Mouse (Mus musculus): ENCODE data around the gene Prdm16. TPM values are rescaled to one million over a fixed set of nuclear protein-coding genes. Genes with fewer than 3 reads are reported as not detected.

Gene Prdm16
- total RNA-seq, 2 experiments from 2014 or later, result 8.2 to 9.6 TPM

DNA sequence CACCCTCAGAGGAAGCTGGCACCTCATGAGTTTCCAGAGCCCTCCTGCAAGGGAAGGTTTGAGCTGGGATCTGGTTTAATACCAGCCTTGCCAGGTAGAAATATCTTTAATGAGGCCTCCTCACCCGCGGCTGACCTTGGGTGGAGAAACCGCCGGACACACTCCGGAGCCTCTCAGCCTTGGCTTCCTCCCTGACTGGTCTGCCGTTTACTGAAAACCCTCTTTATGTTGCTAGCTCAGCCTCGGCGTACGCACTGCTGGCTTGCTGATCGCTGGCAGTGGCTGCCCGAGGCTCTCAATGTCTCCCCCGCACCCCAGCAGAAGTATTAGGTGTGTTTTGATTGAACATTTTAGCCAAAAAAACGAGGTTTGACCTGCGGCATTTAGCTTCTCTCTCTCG is 156.5 kb downstream of the Prdm16 start:
- no peak for DNase-seq (ENCODE audit: extremely low spot score in 1 of 2, low spot score in 2 of 2)
- no peak for TF ChIP-seq CTCF (IDR thresholded peaks at IDR 0.05)
- intact Hi-C loops (cut with DNase I), result no loop called here
- Histone ChIP-seq H3K4me3 (no peak overlapping the region), H3K27ac (no peak overlapping the region)

DNA sequence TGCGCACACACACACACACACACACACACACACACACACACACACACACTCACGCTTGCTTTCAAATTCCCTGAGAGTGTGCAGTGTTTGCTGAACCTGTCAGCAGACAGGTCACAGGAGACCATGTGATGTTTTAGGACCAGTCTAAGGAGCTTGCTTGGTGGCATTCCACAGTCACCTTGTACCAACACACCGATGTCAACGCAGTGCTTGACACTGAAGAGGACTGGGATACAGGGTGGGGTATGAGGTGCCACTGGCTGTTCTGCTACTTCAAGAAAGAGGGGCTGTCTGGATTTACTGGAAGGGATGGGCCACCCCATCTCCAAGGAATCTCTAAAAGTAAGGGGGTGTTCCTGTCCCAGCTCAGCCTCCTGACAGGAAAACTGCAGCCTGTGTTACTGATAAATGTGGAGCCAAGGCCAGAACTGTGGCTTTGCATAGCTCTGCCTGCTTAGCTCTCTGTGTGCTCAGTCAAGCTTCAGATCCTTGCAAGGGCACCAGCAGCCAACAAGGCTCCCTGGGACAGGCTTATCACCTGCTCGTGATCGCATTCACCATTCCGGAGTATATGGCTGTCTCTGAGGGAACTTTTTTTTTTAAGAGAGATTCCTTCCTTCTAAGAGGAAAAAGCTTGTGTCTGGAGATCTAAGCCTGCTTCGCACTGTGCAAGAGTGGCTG is 157.6 kb downstream of the Prdm16 start:
- intact Hi-C loops (cut with DNase I), result no loop called here
- no peak for TF ChIP-seq CTCF (IDR thresholded peaks at IDR 0.05)
- Histone ChIP-seq H3K27ac (no peak overlapping the region), H3K4me3 (no peak overlapping the region)
- no peak for DNase-seq (ENCODE audit: extremely low spot score in 1 of 2, low spot score in 2 of 2)

DNA sequence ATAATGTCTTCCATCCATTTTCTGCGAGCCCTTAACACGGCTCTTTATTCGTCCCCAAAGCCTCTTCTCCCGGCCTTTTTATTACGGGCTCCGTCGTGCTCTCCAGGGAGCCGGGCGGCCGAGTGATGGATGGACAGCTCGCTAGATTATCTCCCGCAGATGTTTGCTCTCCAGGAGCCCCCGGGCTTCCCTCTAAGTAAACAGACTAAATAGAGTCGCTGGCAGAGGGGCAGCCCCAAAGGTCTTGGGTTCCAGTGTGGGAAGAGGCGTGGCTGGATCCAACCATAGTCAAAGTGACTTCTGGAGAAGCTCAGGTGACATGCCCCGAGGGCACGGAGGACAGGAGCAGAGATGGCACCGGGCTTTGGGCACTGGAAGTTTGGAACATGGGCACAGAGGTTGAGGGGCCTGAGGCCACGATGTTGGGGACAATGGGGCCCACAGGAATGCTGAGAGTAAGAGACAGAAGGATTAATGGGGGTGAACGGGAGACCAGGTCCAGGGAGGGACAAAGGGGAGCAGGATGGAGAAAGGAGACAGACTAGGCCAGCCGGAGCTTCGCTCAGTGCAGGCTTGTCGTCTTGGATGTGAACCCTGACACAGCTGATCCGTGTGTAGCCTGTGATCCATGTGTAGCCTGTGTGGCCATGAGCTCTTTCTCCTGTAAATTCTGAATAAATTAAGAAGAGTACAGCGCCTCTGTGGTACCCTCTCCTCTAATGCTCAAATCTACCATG is 162.9 kb downstream of the Prdm16 start:
- Histone ChIP-seq H3K4me3 (no peak overlapping the region), H3K27ac (no peak overlapping the region)
- no peak for TF ChIP-seq CTCF (IDR thresholded peaks at IDR 0.05)
- intact Hi-C loops (cut with DNase I), result no loop called here
- no peak for DNase-seq (ENCODE audit: extremely low spot score in 1 of 2, low spot score in 2 of 2)

DNA sequence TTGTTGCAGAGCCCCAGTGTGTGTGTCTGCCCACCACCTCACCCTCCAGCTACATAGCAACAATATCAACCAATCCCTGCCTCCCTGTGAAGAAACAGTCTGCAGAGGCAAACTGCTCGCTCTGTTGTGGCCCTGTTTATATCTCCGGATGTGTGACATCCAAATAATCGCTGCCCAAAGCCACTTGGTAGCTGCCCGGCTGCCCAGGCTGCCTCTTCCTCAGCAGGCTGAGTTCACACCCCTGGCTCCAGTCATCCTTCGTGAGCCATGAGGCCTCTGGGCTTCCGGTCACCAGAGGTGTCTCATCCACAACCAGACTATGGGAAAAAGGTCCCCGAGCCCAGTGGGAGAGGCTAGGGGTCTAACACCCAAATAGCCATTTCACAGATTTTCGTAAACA is 164.1 kb downstream of the Prdm16 start:
- no peak overlapping the region for H3K4me3 ChIP-seq
- no peak overlapping the region for H3K27ac ChIP-seq
- DNase-seq (ENCODE audit: extremely low spot score in 1 of 2, low spot score in 2 of 2), result no peak
- intact Hi-C loops (cut with DNase I), result no loop called here
- TF ChIP-seq CTCF (IDR thresholded peaks at IDR 0.05), result no peak

DNA sequence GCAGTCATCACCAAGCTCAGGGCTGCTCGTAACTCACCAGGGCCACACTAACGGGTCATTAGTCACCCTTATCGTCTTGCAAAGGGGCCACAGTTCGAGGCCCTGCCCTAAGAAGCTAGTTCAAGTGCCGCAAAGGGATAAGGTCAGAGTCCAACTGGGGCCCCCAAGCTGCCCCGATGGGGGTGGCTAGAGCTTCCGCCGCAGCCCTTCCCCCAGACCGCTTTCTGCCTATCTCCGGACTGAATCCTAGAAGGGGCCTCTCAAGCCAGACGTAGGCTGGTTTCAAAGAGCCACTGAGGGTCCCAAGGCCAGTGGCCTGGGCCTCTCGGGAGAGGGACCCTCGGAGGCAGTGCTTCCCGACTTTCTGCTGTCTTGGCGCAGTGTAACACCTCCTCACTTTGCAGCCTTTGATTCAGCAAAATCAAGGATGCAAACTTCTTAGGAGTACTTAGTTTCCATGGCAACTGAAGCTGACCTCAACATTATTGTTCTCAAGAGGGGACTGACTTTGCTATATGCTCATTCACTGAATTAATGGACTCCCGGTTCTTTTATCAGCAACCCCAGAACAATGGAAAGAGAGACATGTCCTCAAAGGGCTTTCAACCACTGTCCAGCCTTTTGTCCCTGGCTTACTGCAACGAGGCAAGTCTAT is 165.1 kb downstream of the Prdm16 start:
- no peak overlapping the region for H3K27ac ChIP-seq

DNA sequence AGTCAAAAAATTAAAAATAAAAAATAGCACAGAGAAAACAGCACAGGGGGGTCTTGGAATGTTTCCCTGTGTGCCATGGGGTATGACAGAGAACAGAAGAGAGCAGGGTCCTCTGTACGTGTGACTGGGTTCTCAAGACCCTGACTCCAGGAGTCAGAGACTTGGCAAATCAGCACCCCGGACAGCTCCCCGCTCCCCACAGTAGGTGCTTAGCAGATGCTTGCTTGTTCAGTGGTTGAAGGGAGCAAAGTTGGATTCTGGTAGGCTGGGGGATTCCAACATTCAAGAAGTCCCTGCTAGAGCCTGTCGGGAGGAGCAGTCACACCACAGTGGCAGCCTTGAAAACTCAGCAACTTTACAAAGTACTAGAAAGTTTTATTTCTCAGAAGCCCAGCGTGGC is 170.4 kb downstream of the Prdm16 start:
- no peak for TF ChIP-seq CTCF (IDR thresholded peaks at IDR 0.05)
- intact Hi-C loops (cut with DNase I), result no loop called here
- Histone ChIP-seq H3K4me3 (no peak overlapping the region), H3K27ac (no peak overlapping the region)
- no peak for DNase-seq (ENCODE audit: extremely low spot score in 1 of 2, low spot score in 2 of 2)

More for the DNA sequence above, 165.1 kb downstream of the Prdm16 start:
- no peak for DNase-seq (ENCODE audit: extremely low spot score in 1 of 2, low spot score in 2 of 2)
- no peak overlapping the region for H3K4me3 ChIP-seq
- intact Hi-C loops (cut with DNase I), result no loop called here
- no peak for TF ChIP-seq CTCF (IDR thresholded peaks at IDR 0.05)

DNA sequence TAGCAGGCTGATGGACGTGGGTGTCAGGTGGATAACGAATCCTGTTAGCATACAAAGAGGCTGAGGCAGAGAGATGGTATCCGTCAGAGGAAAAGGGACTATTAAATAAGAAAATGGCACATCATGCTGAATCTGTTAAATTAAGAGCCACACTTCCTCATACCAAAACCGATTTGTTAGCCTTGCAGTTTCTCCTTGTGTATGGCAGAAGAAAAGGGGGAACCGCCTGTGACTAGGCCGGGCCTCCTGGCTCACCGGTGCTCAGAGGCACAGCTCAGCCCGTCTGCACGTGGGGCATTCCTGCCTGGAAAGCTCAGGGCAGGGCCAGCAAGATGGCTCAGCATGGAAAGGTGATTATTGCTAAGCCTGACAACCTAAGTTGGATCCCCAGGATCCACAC is 171.6 kb downstream of the Prdm16 start:
- no peak for TF ChIP-seq CTCF (IDR thresholded peaks at IDR 0.05)
- no peak overlapping the region for H3K27ac ChIP-seq
- intact Hi-C loops (cut with DNase I), result no loop called here
- no peak overlapping the region for H3K4me3 ChIP-seq
- no peak for DNase-seq (ENCODE audit: extremely low spot score in 1 of 2, low spot score in 2 of 2)

DNA sequence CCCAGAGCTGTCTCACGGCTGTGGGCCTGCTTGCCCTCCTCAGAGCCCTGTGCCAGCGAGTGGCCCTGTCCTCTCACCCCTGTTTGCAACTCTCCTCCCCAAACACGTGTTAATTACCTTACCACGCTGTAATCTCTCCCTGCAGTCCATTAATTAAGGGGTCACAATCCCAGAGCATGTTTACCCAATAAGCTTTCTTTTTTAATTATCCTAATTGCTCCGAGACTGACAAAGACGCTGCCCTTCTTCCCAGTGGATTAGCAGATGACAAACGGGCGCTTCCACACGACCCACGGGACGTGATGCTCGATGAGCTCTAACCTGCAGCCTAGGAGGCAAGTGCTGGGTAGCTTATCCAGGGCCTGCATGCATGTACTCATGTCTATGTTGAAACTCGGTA is 176.7 kb downstream of the Prdm16 start:
- no peak for TF ChIP-seq CTCF (IDR thresholded peaks at IDR 0.05)
- Histone ChIP-seq H3K4me3 (no peak overlapping the region), H3K27ac (no peak overlapping the region)
- DNase-seq (ENCODE audit: extremely low spot score in 1 of 2, low spot score in 2 of 2), result no peak
- intact Hi-C loops (cut with DNase I), result no loop called here

DNA sequence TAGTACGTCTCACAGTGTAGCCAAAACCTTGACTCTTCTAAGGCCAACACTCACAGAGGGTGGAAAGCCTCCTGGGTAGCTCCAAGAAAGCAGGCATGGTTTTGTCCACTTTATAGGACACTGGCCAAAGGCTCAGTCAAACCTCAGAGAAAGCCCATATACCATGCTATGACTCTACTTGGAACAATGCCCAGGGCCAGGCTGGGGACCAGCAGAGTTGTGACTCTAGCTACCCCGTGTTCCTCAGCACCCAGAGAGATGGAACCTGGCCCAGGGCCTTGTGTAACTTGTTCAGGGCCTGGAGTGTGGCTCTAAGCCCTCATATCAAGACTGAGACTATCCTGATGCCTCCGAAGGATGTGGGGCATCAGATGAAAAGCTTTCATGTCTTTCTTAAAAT is 178.9 kb downstream of the Prdm16 start:
- no peak overlapping the region for H3K27ac ChIP-seq
- TF ChIP-seq CTCF (IDR thresholded peaks at IDR 0.05), result no peak
- intact Hi-C loops (cut with DNase I), result no loop called here
- no peak for DNase-seq (ENCODE audit: extremely low spot score in 1 of 2, low spot score in 2 of 2)
- no peak overlapping the region for H3K4me3 ChIP-seq

DNA sequence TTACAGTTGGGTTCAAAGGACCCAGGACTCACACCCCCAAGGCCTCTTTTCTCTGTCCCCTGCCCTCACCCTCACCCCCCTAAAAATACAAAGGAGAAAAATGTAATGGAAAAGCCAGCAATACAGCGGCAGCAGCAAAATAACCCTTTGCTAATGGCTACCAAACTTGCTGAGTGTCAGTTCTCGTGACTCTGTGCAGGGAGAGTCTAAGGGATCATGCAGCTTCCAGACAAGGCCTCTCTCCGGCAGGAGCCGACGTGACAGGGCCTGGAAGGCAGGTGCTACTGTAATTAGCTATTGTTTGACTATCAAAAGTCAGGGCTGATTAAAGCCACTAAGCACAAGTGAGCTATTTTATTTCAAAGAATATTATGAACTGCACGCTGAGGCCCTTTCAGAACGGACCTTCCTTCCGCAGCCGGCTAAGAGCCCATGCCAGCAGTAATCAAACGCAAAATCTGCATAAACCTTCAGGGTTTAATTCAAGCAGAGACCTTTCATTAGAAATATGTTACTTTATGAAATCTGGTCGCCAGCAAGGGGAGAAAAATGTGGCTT is 180.3 kb downstream of the Prdm16 start:
- DNase-seq (ENCODE audit: extremely low spot score in 1 of 2, low spot score in 2 of 2), result no peak
- no peak overlapping the region for H3K27ac ChIP-seq
- no peak for TF ChIP-seq CTCF (IDR thresholded peaks at IDR 0.05)
- H3K4me3 ChIP-seq, result no peak overlapping the region
- intact Hi-C loops (cut with DNase I), result no loop called here

DNA sequence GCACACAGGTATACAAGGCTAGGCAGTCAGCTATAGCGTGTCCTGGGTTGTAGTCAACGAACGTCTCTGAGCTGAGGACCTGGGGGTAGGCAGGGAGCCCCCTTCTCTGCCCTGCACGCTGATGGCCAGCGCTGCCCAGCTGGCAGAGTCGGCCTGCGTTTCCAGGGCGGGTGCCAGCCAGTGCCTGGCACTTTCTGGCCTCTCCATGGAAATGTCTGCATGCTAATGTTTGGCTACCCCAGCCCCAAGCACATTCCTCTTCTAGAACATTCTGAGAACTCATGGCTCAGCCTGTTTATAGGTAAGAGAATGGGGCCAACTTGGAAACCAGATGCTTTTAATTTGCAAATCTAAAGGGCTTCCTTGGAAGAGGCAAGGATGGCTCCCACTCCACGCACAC is 186.2 kb downstream of the Prdm16 start:
- intact Hi-C loops (cut with DNase I), result no loop called here
- no peak for DNase-seq (ENCODE audit: extremely low spot score in 1 of 2, low spot score in 2 of 2)
- no peak for TF ChIP-seq CTCF (IDR thresholded peaks at IDR 0.05)

DNA sequence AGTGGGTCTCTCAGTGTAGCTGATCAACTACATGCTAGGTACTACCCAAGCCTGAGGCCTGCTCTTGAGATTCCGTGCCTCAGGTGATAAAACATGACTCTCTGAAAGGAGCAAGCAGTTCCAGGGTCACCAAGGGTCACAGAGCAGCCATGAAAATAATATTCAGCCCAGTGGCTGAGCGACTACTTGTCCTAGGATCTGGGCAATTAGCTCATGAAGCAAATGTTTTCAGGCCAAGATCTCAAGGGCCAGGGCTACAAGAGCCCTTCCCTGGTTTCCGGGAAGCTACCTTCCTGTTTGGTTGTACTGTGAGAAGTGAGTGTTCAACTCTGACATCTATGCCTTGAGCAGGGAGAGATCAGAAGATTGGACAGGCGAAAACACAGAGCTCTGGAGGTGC is 186.6 kb downstream of the Prdm16 start:
- TF ChIP-seq CTCF (IDR thresholded peaks at IDR 0.05), result no peak
- Histone ChIP-seq H3K27ac (no peak overlapping the region), H3K4me3 (no peak overlapping the region)
- DNase-seq (ENCODE audit: extremely low spot score in 1 of 2, low spot score in 2 of 2), result no peak
- intact Hi-C loops (cut with DNase I), result no loop called here

More for the DNA sequence above, 186.2 kb downstream of the Prdm16 start:
- H3K4me3 ChIP-seq, result no peak overlapping the region
- H3K27ac ChIP-seq, result no peak overlapping the region

Measured in left cerebral cortex, adult 2 months (tissue).